Mouse (Mus musculus) heart, postnatal 0 days (tissue): ENCODE measurements around the gene Olfr1030.

Experiments
- CTCF ChIP-seq: IDR thresholded peaks from 2 replicates; pipeline ENCODE4 v1.5.1; 2016; ENCODE audit warnings: antibody characterized with exemption, control low read depth, low read depth
- EP300 ChIP-seq: IDR thresholded peaks from 2 replicates; pipeline ENCODE4 v1.6.1; 2016; ENCODE audit warnings: antibody characterized with exemption, low read depth

DNA sequence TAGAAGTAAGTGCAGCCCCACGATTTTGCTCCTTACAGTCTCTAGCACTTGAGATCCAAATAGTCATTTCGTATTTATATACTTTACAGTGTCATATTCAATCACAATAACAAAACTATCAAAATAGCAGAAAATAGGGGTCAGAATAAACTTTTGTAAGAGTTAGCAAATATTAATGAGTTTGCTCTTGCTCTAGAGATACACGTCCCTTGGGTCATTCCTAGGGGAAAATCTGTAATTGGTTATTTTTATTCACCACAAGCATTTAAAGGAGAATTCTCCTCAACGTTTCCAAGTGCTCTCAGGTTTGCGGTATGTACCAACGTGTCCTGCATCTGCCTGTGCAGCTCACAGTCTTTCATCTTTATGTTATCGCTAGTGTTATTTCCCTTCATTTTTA lies 26.2 kb downstream of the Olfr1030 start, which contains the start of gene Olfr1032:
- no peak for TF ChIP-seq CTCF
- TF ChIP-seq EP300 = no peak
